Mouse (Mus musculus): ENCODE measurements around the gene Pde4dip. TPM values are rescaled to one million over a fixed set of nuclear protein-coding genes. Genes with fewer than 3 reads are reported as not detected.

Gene Pde4dip
- 21.6 and 23.6 TPM in 2 replicates for total RNA-seq (2021)
- long read RNA-seq, full-length matches to known transcripts: 2 of 31 reads
- long read RNA-seq, partial matches to known transcripts: 8 of 31 reads
- long read RNA-seq, other reads (novel, unspliced or antisense): 21 of 31 reads

- DNase-seq: peak; percentile 21
Observed at GRCm38 (mm10) chr3:97888168-97888901, at the start of gene Pde4dip. Gene Pde4dip (minus strand): TSS chr3:97888707.

DNA sequence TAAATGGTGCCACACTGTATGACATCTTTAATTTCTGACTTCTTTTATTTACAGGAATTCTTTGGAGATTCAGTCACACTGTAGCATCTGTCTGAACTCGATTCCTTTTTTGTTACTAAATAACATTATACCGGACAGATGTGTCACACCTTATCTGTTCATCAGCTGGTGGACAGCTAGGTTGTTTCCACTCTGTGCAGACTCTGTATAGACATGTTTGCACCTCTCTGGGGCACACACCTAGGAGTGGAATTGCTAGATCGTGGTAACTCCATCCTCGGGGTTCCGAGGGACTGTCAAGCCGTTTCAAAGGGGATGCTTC, 49.4 kb upstream of the Pde4dip start:
- no peak for DNase-seq

- DNase-seq: no peak
Observed at GRCm38 (mm10) chr3:97937068-97937944, 48.8 kb upstream of the Pde4dip start.

GRCm38 (mm10) chr3:97934331-97935300, 46.1 kb upstream of the Pde4dip start:
- DNase-seq: no peak

- DNase-seq: no peak
Observed at GRCm38 (mm10) chr3:97933811-97934210, 45.3 kb upstream of the Pde4dip start.

- DNase-seq: no peak
Observed at GRCm38 (mm10) chr3:97933251-97933650, 44.7 kb upstream of the Pde4dip start.

DNA sequence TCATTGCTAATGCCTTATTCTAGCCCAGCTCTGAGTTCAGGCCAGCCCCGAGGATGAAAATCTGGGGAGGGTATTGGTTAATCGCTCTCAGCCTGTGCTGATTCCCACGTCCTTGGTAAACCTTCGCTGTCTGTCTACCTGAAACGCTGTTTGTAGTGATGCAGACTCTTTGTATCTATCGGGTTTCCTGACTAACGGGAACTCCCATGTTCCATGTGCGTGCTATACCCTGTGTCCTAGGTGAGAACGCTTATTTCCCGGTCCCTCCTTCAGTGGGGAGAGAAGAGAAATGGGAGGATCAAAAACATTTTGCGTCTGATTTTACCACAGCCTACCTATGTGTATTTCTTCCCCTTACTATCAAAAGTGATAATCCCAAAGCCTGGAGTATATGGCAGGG, 44.3 kb upstream of the Pde4dip start:
- DNase-seq: no peak

DNA sequence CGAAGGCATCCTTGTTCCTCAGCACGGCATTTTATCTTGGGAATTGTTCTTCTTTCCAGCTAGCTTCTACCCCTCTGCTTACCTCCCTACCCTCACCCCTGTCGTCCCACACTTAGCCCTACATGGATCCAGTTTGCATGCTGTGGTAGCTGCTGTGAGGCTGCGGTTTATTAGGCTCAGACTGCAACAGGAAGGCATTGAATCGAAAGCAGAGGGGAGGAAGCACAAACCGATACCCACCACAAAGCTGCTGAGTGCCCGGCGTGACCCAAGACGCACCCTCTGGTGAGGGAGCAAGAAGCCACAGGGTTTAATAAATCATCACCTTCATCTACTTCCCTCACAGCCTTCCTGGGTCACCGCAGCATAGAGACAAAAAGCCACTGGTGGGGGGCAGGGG, 43.6 kb upstream of the Pde4dip start:
- no peak for DNase-seq

GRCm38 (mm10) chr3:97931310-97931885, 42.9 kb upstream of the Pde4dip start:
- no peak for DNase-seq

DNA sequence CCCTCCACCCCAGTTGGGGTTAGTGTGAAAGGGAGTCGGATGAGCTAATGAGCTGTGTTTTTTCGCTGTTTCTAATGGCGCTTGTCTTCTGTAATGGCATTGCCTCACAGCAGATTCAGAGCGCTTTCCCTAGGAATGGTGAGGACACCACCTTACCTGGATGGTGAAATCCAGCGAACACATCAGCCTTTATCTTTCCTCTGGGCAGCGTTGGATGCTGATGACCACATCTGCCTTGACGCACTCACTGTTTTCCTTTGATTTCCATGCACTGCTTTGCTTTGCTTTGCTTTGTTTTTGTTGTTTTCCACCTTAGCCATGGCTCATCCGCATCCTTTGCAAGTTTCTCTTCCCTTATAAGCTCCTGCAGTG, 42.3 kb upstream of the Pde4dip start:
- no peak for DNase-seq

GRCm38 (mm10) chr3:97930141-97930786, 41.8 kb upstream of the Pde4dip start:
- no peak for DNase-seq

DNA sequence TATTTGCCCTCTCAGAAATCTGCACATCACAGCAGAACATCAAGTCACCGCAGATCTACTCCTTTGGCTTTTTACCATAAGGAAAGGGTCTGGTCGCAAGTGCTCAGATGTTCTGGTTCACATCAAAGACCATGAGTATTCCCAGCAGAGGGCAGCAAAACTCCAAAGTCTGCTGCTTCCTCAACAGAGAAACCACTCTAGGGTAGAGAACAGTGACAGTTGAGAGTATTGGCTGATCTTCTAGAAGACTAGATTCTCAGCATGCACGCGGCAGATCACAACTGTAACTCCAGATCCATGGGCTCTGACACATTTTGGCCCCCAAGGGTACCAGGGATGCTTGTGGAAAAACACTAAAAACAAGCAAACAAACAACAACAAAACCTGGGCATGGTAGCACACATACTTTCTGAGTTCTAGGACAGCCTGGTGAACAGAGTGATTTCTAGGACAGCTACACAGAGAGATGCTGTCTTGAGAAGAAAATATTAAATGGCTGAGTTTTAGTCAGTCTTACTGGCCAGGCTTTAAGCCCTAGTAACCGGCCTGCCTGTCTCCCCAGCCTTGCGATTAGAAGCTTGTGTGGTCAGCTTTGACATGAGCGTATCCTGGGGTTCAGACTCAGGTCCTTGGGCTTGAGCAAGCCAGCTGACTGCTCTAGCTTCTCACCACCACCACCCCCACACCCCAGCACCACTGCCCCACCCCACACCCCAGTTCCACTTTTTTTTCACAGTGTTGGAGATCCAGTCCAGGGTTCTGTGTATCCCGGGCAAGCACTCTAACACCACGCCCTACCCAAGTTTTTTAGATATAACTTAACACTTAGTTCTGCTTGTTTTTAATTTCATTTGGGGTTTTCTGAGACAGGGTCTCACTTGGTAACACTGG, 40.7 kb upstream of the Pde4dip start:
- DNase-seq: peak; percentile 71

GRCm38 (mm10) chr3:97927322-97927721, 38.8 kb upstream of the Pde4dip start:
- no peak for DNase-seq

DNA sequence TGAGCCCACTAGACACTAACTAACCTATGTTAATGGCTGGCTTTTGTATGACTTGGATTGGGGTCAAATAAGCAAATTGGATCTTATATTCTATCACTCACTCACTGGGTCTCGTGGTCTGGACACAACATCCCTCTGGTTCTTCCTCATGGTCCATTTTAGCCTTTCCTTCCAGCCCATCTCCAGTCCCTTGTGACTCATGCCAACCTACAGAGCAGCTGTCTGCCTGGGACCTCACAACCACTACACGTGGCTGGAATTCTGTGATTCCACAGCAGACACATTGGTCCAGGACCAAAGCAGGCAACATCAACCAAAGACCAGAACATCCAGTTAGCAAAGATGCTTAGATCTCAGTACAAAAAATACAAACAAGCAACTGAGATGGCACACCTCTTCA, 36.7 kb upstream of the Pde4dip start:
- no peak for DNase-seq

DNA sequence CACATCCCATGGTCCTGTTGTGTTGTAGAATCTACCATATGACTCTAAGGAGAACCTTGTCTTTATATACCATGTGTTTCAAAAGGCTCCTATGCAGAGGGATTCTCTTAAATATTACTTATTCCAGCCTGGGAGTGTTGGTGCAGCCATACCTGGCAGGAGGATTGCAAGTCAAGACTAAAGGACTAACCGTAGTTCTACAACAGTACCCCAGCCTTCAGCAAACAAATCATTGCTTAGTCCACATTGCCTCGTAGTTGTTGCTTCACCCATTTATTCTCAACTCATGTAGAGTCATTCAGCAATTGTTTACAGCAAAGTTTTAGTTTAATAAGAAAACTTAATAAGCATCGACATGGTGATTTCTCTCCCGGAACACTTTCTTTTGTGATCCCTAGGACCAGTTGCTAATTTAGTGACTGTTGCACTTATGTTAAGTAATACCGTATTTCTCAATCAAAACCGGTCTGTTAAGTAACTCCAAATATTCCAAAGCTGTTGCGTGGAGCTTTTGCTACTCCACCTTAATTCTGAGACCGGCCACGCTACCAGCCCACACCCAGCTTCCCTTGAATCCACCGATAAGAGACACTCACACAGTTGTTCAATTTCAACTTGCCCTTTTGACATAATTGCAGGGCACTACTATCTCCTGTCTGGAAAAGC, 30.5 kb upstream of the Pde4dip start:
- DNase-seq: no peak

- DNase-seq: no peak
Observed at GRCm38 (mm10) chr3:97915081-97915480, 26.6 kb upstream of the Pde4dip start.

- DNase-seq: no peak
Observed at GRCm38 (mm10) chr3:97911093-97911492, 22.6 kb upstream of the Pde4dip start.

DNA sequence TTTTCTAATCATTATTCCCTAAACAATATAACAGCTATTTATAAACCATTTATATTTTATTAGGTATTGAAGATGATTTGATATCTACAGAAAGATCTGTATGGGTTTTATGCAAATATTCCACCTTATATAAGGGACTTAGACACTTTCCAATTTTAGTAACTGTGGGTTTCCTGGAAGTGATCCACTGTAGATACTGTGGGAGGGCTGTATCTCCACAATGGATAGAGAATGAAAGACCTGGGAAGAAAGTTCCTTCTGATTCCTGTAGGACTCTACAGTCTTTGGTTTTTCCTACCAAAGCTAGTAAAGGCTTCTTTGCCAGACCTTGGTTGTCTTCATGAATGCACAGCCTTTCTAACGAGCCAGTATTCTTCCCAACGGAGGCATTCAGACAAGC, 21.2 kb upstream of the Pde4dip start:
- DNase-seq: no peak

DNA sequence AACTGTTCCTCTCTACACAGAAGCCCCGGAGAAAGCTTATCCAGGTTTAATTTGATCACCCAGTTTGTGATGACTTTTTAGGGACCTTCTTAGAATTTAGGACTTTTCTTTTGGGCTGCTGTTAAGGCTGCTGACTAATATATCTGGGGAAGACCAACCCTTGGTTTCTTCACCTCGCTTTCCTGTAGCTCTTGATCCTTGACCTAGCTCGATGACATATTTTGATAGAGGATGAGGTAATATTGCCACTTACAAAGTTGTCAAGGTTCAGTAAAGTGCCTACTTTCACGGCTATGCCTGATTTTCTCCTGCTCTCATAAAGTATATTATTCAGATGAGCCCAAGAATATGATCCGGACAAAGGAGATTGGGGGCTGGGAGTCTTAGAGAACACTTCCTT, 13.1 kb upstream of the Pde4dip start:
- DNase-seq: no peak
